Mouse (Mus musculus) midbrain, embryonic 15.5 days (tissue): Measurements from ENCODE around the gene Tln1. TPM values are rescaled to one million over a fixed set of nuclear protein-coding genes. Genes with fewer than 3 reads are reported as not detected.
"Not testable (repeated sequence)": the region's sequence is repeated elsewhere in the genome, so short reads cannot be mapped to it uniquely, and the experiment has no call there.

ENCODE experiments used
- ATAC-seq: fragments of 200-750 bp; cut with Nextera tagmentation; replicated peaks from 2 replicates; pipeline ENCODE4 v1.8.0; 2017; ENCODE audit warnings: moderate TSS enrichment
- H3K27ac ChIP-seq: fragments of 300-500 bp; sonication (generic); 2 replicates; pipeline ENCODE4 v1.5.1; 2015; ENCODE audit warnings: mild to moderate bottlenecking, inconsistent platforms
- H3K27me3 ChIP-seq: fragments of 300-500 bp; sonication (generic); replicated peaks from 2 replicates; pipeline ENCODE4 v1.6.1; 2015; ENCODE audit warnings: inconsistent platforms
- H3K36me3 ChIP-seq: fragments of 300-500 bp; sonication (generic); replicated peaks from 2 replicates; pipeline ENCODE4 v1.6.1; 2015; ENCODE audit warnings: inconsistent platforms
- H3K4me1 ChIP-seq: fragments of 300-500 bp; sonication (generic); 2 replicates; pipeline ENCODE4 v1.6.1; 2015; ENCODE audit warnings: inconsistent platforms
- H3K4me2 ChIP-seq: fragments of 300-500 bp; sonication (generic); 2 replicates; pipeline ENCODE4 v1.6.1; 2015; ENCODE audit warnings: inconsistent platforms, mild to moderate bottlenecking, moderate library complexity
- H3K4me3 ChIP-seq: fragments of 300-500 bp; sonication (generic); 2 replicates; pipeline ENCODE4 v1.5.1; 2015; ENCODE audit warnings: mild to moderate bottlenecking, inconsistent platforms
- H3K9ac ChIP-seq: fragments of 300-500 bp; sonication (generic); 2 replicates; pipeline ENCODE4 v1.6.1; 2015; ENCODE audit warnings: mild to moderate bottlenecking, inconsistent platforms
- H3K9me3 ChIP-seq: fragments of 300-500 bp; sonication (generic); 2 replicates; pipeline ENCODE4 v1.6.1; 2016; ENCODE audit warnings: inconsistent platforms
- WGBS: fragments of 180-500 bp; shearing (Covaris S2); methylation state at CpG from one replicate; pipeline ENCODE4 v1.1.7; 2015; ENCODE audit warnings: mixed read lengths; 5-methylcytosine and 5-hydroxymethylcytosine counted together
- polyA plus RNA-seq: library from polyadenylated mRNA; unstranded; fragments of >200 nt; fragmentation: Nextera tagmentation; extraction: Ambion mirVana; gene quantifications from 2 replicates; pipeline ENCODE4 v1.2.1, GENCODE M21; 2015

Gene Tln1
- polyA plus RNA-seq, 1 experiment from 2014 or later, result 61.0 TPM

- no peak overlapping the region for H3K27ac ChIP-seq
- peaks cover 33% of the 10 kb centered on the region for H3K4me1 ChIP-seq
- no peaks in the 10 kb centered on the region for H3K27me3 ChIP-seq
- ATAC-seq, result no peak
- no peak overlapping the region for H3K4me2 ChIP-seq
- no peak overlapping the region for H3K9ac ChIP-seq
- no peaks in the 10 kb centered on the region for H3K9me3 ChIP-seq
- 62% methylated on average over 5 of the region's 5 CpGs for WGBS
- H3K36me3 ChIP-seq, result peaks cover 26% of the 10 kb centered on the region
- H3K4me3 ChIP-seq, result no peak overlapping the region
Measured at GRCm38 (mm10) chr4:43558028-43558630, 4.4 kb downstream of the Tln1 start.

DNA sequence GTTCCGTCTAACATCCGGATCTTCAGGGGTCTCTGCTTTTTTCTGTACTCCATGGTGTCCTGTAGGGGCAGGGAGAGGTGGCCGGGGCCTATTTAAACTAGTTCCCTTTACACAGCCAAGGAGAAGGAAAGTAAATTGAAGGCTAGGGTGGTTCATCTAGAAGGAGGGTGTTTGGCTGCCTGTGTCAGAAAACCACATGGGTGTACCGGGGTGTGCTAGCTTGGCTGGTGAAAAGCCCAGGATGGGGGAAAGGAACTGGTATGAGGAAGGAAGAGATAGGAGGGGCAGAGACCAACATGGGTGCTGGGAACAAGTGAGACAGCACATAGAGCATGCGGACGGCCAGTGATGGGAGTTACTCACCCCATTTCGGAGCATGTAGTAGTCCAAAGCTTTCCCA, 6.6 kb downstream of the Tln1 start:
- peaks cover 24% of the 10 kb centered on the region for H3K4me1 ChIP-seq
- no peak overlapping the region for H3K4me2 ChIP-seq
- ATAC-seq, result no peak
- no peak overlapping the region for H3K9ac ChIP-seq
- H3K4me3 ChIP-seq, result no peak overlapping the region
- peaks cover 42% of the 10 kb centered on the region for H3K36me3 ChIP-seq
- H3K9me3 ChIP-seq, result no peaks in the 10 kb centered on the region
- 96% methylated on average over 7 of the region's 7 CpGs for WGBS
- no peaks in the 10 kb centered on the region for H3K27me3 ChIP-seq
- H3K27ac ChIP-seq, result no peak overlapping the region

DNA sequence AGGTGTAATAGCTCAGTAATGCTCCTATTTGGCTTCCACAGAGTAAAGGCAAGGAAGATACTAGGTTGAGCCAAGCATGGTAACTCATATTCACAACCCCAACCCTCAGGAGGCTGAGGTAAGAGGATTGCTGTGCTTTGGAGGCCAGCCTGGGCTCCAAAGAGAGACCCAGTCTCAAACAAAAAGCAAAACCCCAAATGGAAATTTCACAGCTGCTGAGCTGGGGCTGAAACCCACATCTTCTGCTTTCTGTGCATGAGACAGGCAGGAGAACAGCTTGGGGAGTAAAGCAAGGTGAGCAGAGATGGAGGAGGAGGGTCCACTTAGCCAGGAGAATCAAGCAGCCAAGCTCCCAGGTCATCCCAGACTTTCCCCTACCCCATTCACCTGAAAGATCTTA, 8.6 kb downstream of the Tln1 start:
- Histone ChIP-seq H3K27me3 (no peaks in the 10 kb centered on the region), H3K4me1 (peaks cover 5% of the 10 kb centered on the region), H3K9me3 (no peaks in the 10 kb centered on the region), H3K4me2 (no peak overlapping the region), H3K27ac (no peak overlapping the region), H3K9ac (no peak overlapping the region), H3K36me3 (peaks cover 61% of the 10 kb centered on the region), H3K4me3 (no peak overlapping the region)
- ATAC-seq, result no peak

- no peak overlapping the region for H3K4me3 ChIP-seq
- H3K36me3 ChIP-seq, result peaks cover 74% of the 10 kb centered on the region
- no peak for ATAC-seq
- WGBS, result 93% methylated on average over 5 of the region's 5 CpGs
- no peak overlapping the region for H3K4me2 ChIP-seq
- no peaks in the 10 kb centered on the region for H3K9me3 ChIP-seq
- H3K4me1 ChIP-seq, result no peaks in the 10 kb centered on the region
- H3K27ac ChIP-seq, result no peak overlapping the region
- no peaks in the 10 kb centered on the region for H3K27me3 ChIP-seq
- no peak overlapping the region for H3K9ac ChIP-seq
Measured at GRCm38 (mm10) chr4:43552437-43552836, 10.1 kb downstream of the Tln1 start.

DNA sequence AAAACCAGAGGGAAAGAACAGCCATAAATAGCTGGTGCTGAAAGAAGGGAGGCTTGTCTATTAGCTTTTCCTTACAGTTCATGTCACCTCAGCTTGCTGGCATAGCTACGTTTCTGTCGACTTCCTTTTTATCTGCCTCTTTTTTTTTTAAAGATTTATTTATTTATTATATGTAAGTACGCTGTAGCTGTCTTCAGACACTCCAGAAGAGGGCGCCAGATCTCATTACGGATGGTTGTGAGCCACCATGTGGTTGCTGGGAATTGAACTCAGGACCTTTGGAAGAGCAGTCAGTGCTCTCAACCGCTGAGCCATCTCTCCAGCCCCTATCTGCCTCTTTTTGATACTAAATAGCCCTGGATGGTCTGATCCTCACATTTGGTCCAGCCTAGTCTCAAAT, 10.6 kb downstream of the Tln1 start:
- H3K9me3 ChIP-seq, H3K9ac ChIP-seq, H3K27ac ChIP-seq, H3K27me3 ChIP-seq, H3K4me3 ChIP-seq, H3K4me1 ChIP-seq, ATAC-seq, H3K4me2 ChIP-seq: not testable (repeated sequence)
- peaks cover 78% of the 10 kb centered on the region for H3K36me3 ChIP-seq
- 90% methylated on average over 6 of the region's 6 CpGs for WGBS

- Histone ChIP-seq H3K27me3 (no peaks in the 10 kb centered on the region), H3K36me3 (peaks cover 83% of the 10 kb centered on the region), H3K27ac (no peak overlapping the region), H3K9ac (no peak overlapping the region), H3K9me3 (no peaks in the 10 kb centered on the region), H3K4me2 (no peak overlapping the region), H3K4me3 (no peak overlapping the region), H3K4me1 (no peaks in the 10 kb centered on the region)
- ATAC-seq, result no peak
- 93% methylated on average over 12 of the region's 12 CpGs for WGBS
Measured at GRCm38 (mm10) chr4:43549055-43549454, 13.4 kb downstream of the Tln1 start.

DNA sequence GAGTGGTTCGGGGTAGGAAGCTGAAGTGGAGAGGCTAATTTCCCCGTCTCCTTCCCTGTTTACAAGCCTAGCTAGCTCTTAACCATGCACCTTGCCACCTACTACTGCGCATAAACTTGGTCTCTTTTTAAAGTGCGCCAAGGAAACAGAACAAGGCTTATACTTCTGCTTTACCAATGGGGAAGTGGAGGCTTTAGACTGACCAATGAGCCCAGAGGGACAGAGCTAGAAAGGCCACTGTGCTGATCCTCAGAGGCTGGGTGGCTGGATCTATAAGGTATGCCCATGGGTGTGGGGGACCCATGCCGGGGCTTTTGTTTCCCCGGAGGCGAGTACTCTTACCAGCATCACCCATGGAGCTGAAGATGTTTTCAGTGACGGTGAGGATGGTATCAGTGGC, 15.3 kb downstream of the Tln1 start:
- WGBS, result 95% methylated on average over 8 of the region's 8 CpGs
- no peak for ATAC-seq
- no peak overlapping the region for H3K4me3 ChIP-seq

DNA sequence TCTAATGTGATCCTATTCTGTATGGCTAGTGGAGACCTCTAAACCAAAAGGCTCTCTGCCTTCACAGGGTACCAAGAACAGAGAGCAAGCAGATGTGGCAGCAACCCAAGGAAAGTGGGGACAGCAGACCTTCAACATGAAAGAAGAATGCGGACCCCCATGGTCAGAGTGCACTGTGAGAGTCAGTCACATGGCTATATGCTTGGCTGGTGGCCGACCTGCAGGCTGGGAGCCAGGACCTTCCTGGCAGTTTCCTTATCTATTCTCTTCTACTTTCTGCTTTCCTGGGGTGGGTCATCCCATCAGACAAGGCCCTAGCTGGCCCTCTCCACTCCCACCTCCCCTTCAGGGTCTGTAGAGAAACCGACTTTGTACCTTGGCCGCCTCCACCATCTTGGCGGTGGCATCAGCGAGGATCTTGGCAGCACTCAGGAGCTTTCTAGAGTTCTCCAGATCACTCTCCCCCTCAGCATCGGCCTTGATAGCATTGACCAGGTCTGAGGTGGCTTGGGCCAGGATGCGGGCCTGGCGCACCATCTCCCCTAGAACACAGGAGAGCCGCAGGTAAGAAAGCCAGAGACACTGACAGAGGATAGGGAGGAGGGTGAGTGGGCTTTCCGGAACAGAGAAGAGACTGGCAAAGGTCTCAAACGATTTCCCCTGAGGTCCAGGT, 16.0 kb downstream of the Tln1 start:
- H3K27ac ChIP-seq, result no peak overlapping the region
- WGBS, result 91% methylated on average over 12 of the region's 12 CpGs
- H3K4me2 ChIP-seq, result no peak overlapping the region
- ATAC-seq, result no peak
- no peaks in the 10 kb centered on the region for H3K9me3 ChIP-seq
- H3K4me1 ChIP-seq, result no peaks in the 10 kb centered on the region
- no peaks in the 10 kb centered on the region for H3K27me3 ChIP-seq
- no peak overlapping the region for H3K9ac ChIP-seq
- H3K36me3 ChIP-seq, result peaks cover 88% of the 10 kb centered on the region
- H3K4me3 ChIP-seq, result no peak overlapping the region

More for the DNA sequence above, 15.3 kb downstream of the Tln1 start:
- no peaks in the 10 kb centered on the region for H3K27me3 ChIP-seq
- H3K9me3 ChIP-seq, result no peaks in the 10 kb centered on the region
- H3K4me2 ChIP-seq, result no peak overlapping the region
- H3K9ac ChIP-seq, result no peak overlapping the region
- no peaks in the 10 kb centered on the region for H3K4me1 ChIP-seq
- H3K36me3 ChIP-seq, result peaks cover 88% of the 10 kb centered on the region
- H3K27ac ChIP-seq, result no peak overlapping the region

GRCm38 (mm10) chr4:43542044-43542443, 20.4 kb downstream of the Tln1 start:
- Histone ChIP-seq H3K9me3 (no peaks in the 10 kb centered on the region), H3K9ac (no peak overlapping the region), H3K27me3 (no peaks in the 10 kb centered on the region), H3K4me1 (no peaks in the 10 kb centered on the region), H3K4me3 (no peak overlapping the region), H3K4me2 (no peak overlapping the region), H3K36me3 (peaks cover 85% of the 10 kb centered on the region), H3K27ac (no peak overlapping the region)
- 77% methylated on average over 3 of the region's 3 CpGs for WGBS
- no peak for ATAC-seq

- 95% methylated on average over 9 of the region's 9 CpGs for WGBS
- Histone ChIP-seq H3K4me1 (no peaks in the 10 kb centered on the region), H3K36me3 (peaks cover 82% of the 10 kb centered on the region), H3K9ac (no peak overlapping the region), H3K27ac (no peak overlapping the region), H3K4me2 (no peak overlapping the region), H3K27me3 (no peaks in the 10 kb centered on the region), H3K4me3 (no peak overlapping the region), H3K9me3 (no peaks in the 10 kb centered on the region)
- ATAC-seq, result no peak
Measured at GRCm38 (mm10) chr4:43536031-43536430, 26.5 kb downstream of the Tln1 start.

GRCm38 (mm10) chr4:43535628-43536027, 26.9 kb downstream of the Tln1 start:
- H3K9me3 ChIP-seq, result no peaks in the 10 kb centered on the region
- no peak overlapping the region for H3K4me2 ChIP-seq
- no peaks in the 10 kb centered on the region for H3K27me3 ChIP-seq
- peaks cover 83% of the 10 kb centered on the region for H3K36me3 ChIP-seq
- H3K27ac ChIP-seq, result no peak overlapping the region
- no peak overlapping the region for H3K9ac ChIP-seq
- no peak for ATAC-seq
- H3K4me3 ChIP-seq, result no peak overlapping the region
- 97% methylated on average over 8 of the region's 8 CpGs for WGBS
- no peaks in the 10 kb centered on the region for H3K4me1 ChIP-seq

GRCm38 (mm10) chr4:43533270-43533669, 29.2 kb downstream of the Tln1 start:
- Histone ChIP-seq H3K27me3 (no peaks in the 10 kb centered on the region), H3K9ac (no peak overlapping the region), H3K4me2 (no peak overlapping the region), H3K4me3 (no peak overlapping the region), H3K36me3 (peaks cover 63% of the 10 kb centered on the region), H3K4me1 (no peaks in the 10 kb centered on the region), H3K27ac (no peak overlapping the region), H3K9me3 (no peaks in the 10 kb centered on the region)
- 87% methylated on average over 9 of the region's 9 CpGs for WGBS
- ATAC-seq, result no peak

GRCm38 (mm10) chr4:43530581-43530980, 31.9 kb downstream of the Tln1 start:
- Histone ChIP-seq H3K4me1 (no peaks in the 10 kb centered on the region), H3K27me3 (peaks cover under 1% of the 10 kb centered on the region), H3K9me3 (no peaks in the 10 kb centered on the region), H3K27ac (no peak overlapping the region), H3K4me3 (no peak overlapping the region), H3K9ac (no peak overlapping the region), H3K4me2 (no peak overlapping the region), H3K36me3 (peaks cover 37% of the 10 kb centered on the region)
- no peak for ATAC-seq
- 23% methylated on average over 7 of the region's 7 CpGs for WGBS
